Comparison of ENCODE assay signal across 8 mouse cellular contexts in the genomic region with DNA sequence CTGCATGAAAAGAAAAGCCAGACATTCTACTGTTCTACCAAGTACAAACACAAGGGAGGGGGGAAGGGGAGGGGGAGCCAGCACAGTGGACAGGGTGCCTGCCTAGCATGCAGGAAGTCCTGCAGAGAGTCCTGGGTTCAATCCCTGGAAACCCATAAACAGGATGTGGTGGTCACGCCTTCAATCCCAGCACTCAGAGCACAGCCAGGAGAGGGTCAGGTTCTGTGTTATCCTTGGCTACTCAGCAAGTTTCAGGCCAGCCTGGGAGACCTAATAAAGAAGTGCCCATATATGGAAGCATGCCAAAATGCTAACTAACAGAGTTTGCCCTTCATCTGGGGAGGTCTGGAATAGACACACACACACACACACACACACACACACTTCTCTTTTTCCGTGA. TPM values are rescaled to one million over a fixed set of nuclear protein-coding genes. Genes with fewer than 3 reads are reported as not detected.
DNase-seq lines count a peak whose midpoint lies in the region; ATAC-seq and TF ChIP-seq lines count a peak whose summit lies in the region.

No protein-coding gene starts in this region.

- H3K9ac ChIP-seq in ES-Bruce4 (ENCODE audit: low read depth, poor library complexity, severe bottlenecking) = no peak overlapping the region
- H3K9ac ChIP-seq in limb, embryonic 13.5 days = no peak overlapping the region

- H3K36me3 ChIP-seq in ES-Bruce4 (ENCODE audit: control insufficient read depth, insufficient read depth, low read length, poor library complexity, severe bottlenecking) = no peaks in the 10 kb centered on the region
- no peaks in the 10 kb centered on the region for H3K36me3 ChIP-seq in limb, embryonic 13.5 days

- H3K27ac ChIP-seq in ES-Bruce4 (ENCODE audit: insufficient read depth, low read length) = no peak overlapping the region
- H3K27ac ChIP-seq in limb, embryonic 13.5 days = peak overlapping the region; percentile 64
- no peak overlapping the region for H3K27ac ChIP-seq in cerebellum, adult 2 months (ENCODE audit: insufficient read depth, low read length)

- H3K4me2 ChIP-seq in limb, embryonic 13.5 days (replicated peaks) = peak overlapping the region; percentile 57

- no peak overlapping the region for H3K4me3 ChIP-seq in ES-Bruce4 (ENCODE audit: low read depth, low read length)
- H3K4me3 ChIP-seq in limb, embryonic 13.5 days = no peak overlapping the region
- H3K4me3 ChIP-seq in cerebellum, adult 2 months (replicated peaks; ENCODE audit: insufficient read depth, low read depth, low read length) = no peak overlapping the region

- 13% methylated on average over 2 of the region's 2 CpGs for WGBS in limb, embryonic 13.5 days
- 57% methylated on average over 2 of the region's 2 CpGs for WGBS in cerebellum, adult 2 months

- DNase-seq in embryo, embryonic 10 days (ENCODE audit: low spot score) = peak; percentile 70
- DNase-seq in heart, postnatal 10 days = peak; percentile 57 to 63
- peak; percentile 54 for DNase-seq in skeletal muscle tissue, adult 2 months (ENCODE audit: low read depth, low spot score)
- no peak for DNase-seq in cerebellum, adult 2 months
- DNase-seq in frontal cortex, postnatal 14 days (ENCODE audit: low spot score in 2 of 2) = no peak
- DNase-seq in spleen, adult 12 weeks (ENCODE audit: low spot score) = no peak

- H3K9me3 ChIP-seq in ES-Bruce4 (replicated peaks; ENCODE audit: control insufficient read depth, insufficient read depth, low read length, poor library complexity, severe bottlenecking) = no peaks in the 10 kb centered on the region
- H3K9me3 ChIP-seq in limb, embryonic 13.5 days = no peaks in the 10 kb centered on the region

- peaks cover 24% of the 10 kb centered on the region for H3K4me1 ChIP-seq in ES-Bruce4 (ENCODE audit: control insufficient read depth, insufficient read depth, low read length)
- peaks cover 87% of the 10 kb centered on the region for H3K4me1 ChIP-seq in limb, embryonic 13.5 days
- H3K4me1 ChIP-seq in cerebellum, adult 2 months (ENCODE audit: control insufficient read depth, insufficient read depth, low read length) = peaks cover 6% of the 10 kb centered on the region; the same call in 1 of the 2 replicates

- TF ChIP-seq CTCF in ES-Bruce4 (IDR thresholded peaks at IDR 0.05; ENCODE audit: low read depth, low read length) = no peak
- no peak for TF ChIP-seq CTCF in cerebellum, adult 2 months (IDR thresholded peaks at IDR 0.05; ENCODE audit: borderline replicate concordance, insufficient read depth, low read depth, low read length)

- ATAC-seq in limb, embryonic 13.5 days (ENCODE audit: low FRiP score, low read depth) = peak; percentile 80

- TF ChIP-seq EP300 in ES-Bruce4 (IDR thresholded peaks at IDR 0.05; ENCODE audit: insufficient read depth, low read depth, low read length) = 0 out of 2 replicates have a peak, but pooled peaks have one; percentile 21

- H3K27me3 ChIP-seq in ES-Bruce4 (ENCODE audit: control insufficient read depth, insufficient read depth, low read length, poor library complexity, severe bottlenecking) = no peaks in the 10 kb centered on the region
- no peaks in the 10 kb centered on the region for H3K27me3 ChIP-seq in limb, embryonic 13.5 days
- no peaks in the 10 kb centered on the region for H3K27me3 ChIP-seq in cerebellum, adult 2 months (ENCODE audit: control insufficient read depth, insufficient read depth, low read length)

- intact Hi-C loops in heart, postnatal 10 days (cut with DNase I) = no loop called here

- no peak for TF ChIP-seq POLR2A in ES-Bruce4 (IDR thresholded peaks at IDR 0.05; ENCODE audit: insufficient read depth, low read length)
- no peak for TF ChIP-seq POLR2A in cerebellum, adult 2 months (IDR thresholded peaks at IDR 0.05; ENCODE audit: borderline replicate concordance, insufficient read depth, low read length)

RNA-seq across cellular contexts. Expression of a gene that starts 47.1 kb away (rescaled TPM):
- 41.7 and 46.6 TPM in 2 replicates for polyA plus RNA-seq in ES-Bruce4 (2011; ENCODE audit: insufficient read depth, insufficient read length, low read depth, missing spikeins)
- 100 to 1,000 TPM in 1 of 2 experiments, 10 to 100 TPM in 1; 98.8 to 116 TPM for total RNA-seq in heart, postnatal 10 days (2021)
- polyA plus RNA-seq in limb, embryonic 13.5 days (2015; fragmentation: Nextera tagmentation; extraction: Ambion mirVana) = 17.8 and 18.1 TPM in 2 replicates
- polyA plus RNA-seq in cerebellum, adult 2 months (2012; rRNA removed) = 16.5 and 17.8 TPM in 2 replicates

Comparison
In these comparisons a context has a peak if more than half of its experiments do, and no peak if none do; other contexts are left out.
1. DNase-seq: peak in embryo, embryonic 10 days (single experiment), heart, postnatal 10 days (2 of 2) and skeletal muscle tissue, adult 2 months (single experiment); none in cerebellum, adult 2 months (0 of 2), frontal cortex, postnatal 14 days (0 of 2) and spleen, adult 12 weeks (single experiment).